Mouse (Mus musculus) CH12.LX (cell line): ENCODE data around the gene Olfr963. TPM values are rescaled to one million over a fixed set of nuclear protein-coding genes. Genes with fewer than 3 reads are reported as not detected.

Source experiments
- DNase-seq: peaks from one replicate; pipeline ENCODE4 v3.0.0-alpha.2; 2013; ENCODE audit errors: extremely low read depth
- H3K27ac ChIP-seq: 2 replicates; pipeline ENCODE4 v1.5.1; 2012; ENCODE audit warnings: low read depth, mild to moderate bottlenecking, control low read depth, moderate library complexity; ENCODE audit not compliant: insufficient read depth
- H3K27me3 ChIP-seq: replicated peaks from 2 replicates; pipeline ENCODE3; 2012; ENCODE audit warnings: inconsistent platforms
- H3K36me3 ChIP-seq, 2 experiments: replicated peaks in 1 of 2; 2 replicates each; pipeline versions ENCODE3 to v1.6.1; 2012; ENCODE audit warnings: inconsistent platforms in 1 of 2, low read length in 1 of 2, mild to moderate bottlenecking in 1 of 2, mixed read lengths in 1 of 2, moderate library complexity in 1 of 2; ENCODE audit not compliant: control insufficient read depth in 1 of 2, insufficient read depth in 1 of 2
- H3K4me1 ChIP-seq, 2 experiments: 2 replicates each; pipeline ENCODE4 v1.6.1; 2012; ENCODE audit warnings: inconsistent platforms in 1 of 2, moderate library complexity in 1 of 2; ENCODE audit not compliant: insufficient read depth in 2 of 2, control insufficient read depth in 1 of 2
- H3K4me2 ChIP-seq: 2 replicates; pipeline ENCODE4 v1.6.1; 2012; ENCODE audit warnings: low read depth, mild to moderate bottlenecking, control low read depth; ENCODE audit not compliant: poor library complexity, insufficient read depth, severe bottlenecking
- H3K4me3 ChIP-seq, 3 experiments: fragments of 150-350 bp in 1 of 3; sonication (generic) in 1 of 3; replicated peaks in 1 of 3; 2 replicates each; pipeline versions ENCODE3 to v1.5.1; 2011 to 2012; ENCODE audit warnings: low read depth in 2 of 3, low read length in 2 of 3, mild to moderate bottlenecking in 2 of 3, moderate library complexity in 2 of 3, control low read depth in 1 of 3, improper control_type of control experiment in 1 of 3, inconsistent platforms in 1 of 3, mixed read lengths in 1 of 3; ENCODE audit not compliant: poor library complexity in 1 of 3
- H3K79me2 ChIP-seq: replicated peaks from 2 replicates; pipeline ENCODE4 v1.6.1; 2012; ENCODE audit warnings: mild to moderate bottlenecking, moderate library complexity; ENCODE audit not compliant: control insufficient read depth, poor library complexity, insufficient read depth, severe bottlenecking; ENCODE audit errors: extremely low read depth
- H3K9ac ChIP-seq: 2 replicates; pipeline ENCODE4 v1.6.1; 2012; ENCODE audit warnings: low read depth, mild to moderate bottlenecking, control low read depth, moderate library complexity; ENCODE audit not compliant: insufficient read depth
- H3K9me3 ChIP-seq: replicated peaks from 2 replicates; pipeline ENCODE3; 2012; ENCODE audit warnings: low read length, inconsistent platforms, mixed read lengths
- CTCF ChIP-seq, 2 experiments: IDR thresholded peaks in 1 of 2; conservative IDR thresholded peaks in 1 of 2; 2 replicates each; pipeline ENCODE4 v1.5.1; 2011 to 2012; ENCODE audit warnings: low read depth in 2 of 2, low read length in 2 of 2, improper control_type of control experiment in 1 of 2, inconsistent platforms in 1 of 2, mild to moderate bottlenecking in 1 of 2, moderate library complexity in 1 of 2
- E2F4 ChIP-seq: IDR thresholded peaks from 2 replicates; pipeline ENCODE4 v1.6.1; 2011; ENCODE audit warnings: low read depth, low read length, improper control_type of control experiment; ENCODE audit not compliant: insufficient replicate concordance
- ELF1 ChIP-seq: IDR thresholded peaks from 2 replicates; pipeline ENCODE4 v1.6.1; 2014; ENCODE audit warnings: low read depth, mild to moderate bottlenecking, inconsistent platforms, low read length, improper control_type of control experiment
- EP300 ChIP-seq: IDR thresholded peaks from 2 replicates; pipeline ENCODE4 v1.6.1; 2011; ENCODE audit warnings: low read length, improper control_type of control experiment
- GABPA ChIP-seq: IDR thresholded peaks from 2 replicates; pipeline ENCODE4 v1.6.1; 2012; ENCODE audit warnings: low read depth, low read length, improper control_type of control experiment, inconsistent platforms; ENCODE audit not compliant: insufficient replicate concordance
- JUND ChIP-seq: conservative IDR thresholded peaks from 2 replicates; pipeline ENCODE4 v1.6.1; 2011; ENCODE audit warnings: low read depth, low read length, improper control_type of control experiment
- KAT2A ChIP-seq: IDR thresholded peaks from 2 replicates; pipeline ENCODE4 v1.6.1; 2012; ENCODE audit warnings: low read length, improper control_type of control experiment, inconsistent platforms; ENCODE audit not compliant: insufficient replicate concordance
- MAX ChIP-seq: IDR thresholded peaks from 2 replicates; pipeline ENCODE4 v1.6.1; 2011; ENCODE audit warnings: low read length, improper control_type of control experiment
- MAZ ChIP-seq: IDR thresholded peaks from 2 replicates; pipeline ENCODE4 v1.6.1; 2012; ENCODE audit warnings: low read depth, mild to moderate bottlenecking, inconsistent platforms, low read length, improper control_type of control experiment, moderate library complexity
- NRF1 ChIP-seq: IDR thresholded peaks from 2 replicates; pipeline ENCODE4 v1.6.1; 2014; ENCODE audit warnings: low read depth, mild to moderate bottlenecking, inconsistent platforms, low read length, improper control_type of control experiment, moderate library complexity
- PAX5 ChIP-seq: IDR thresholded peaks from 2 replicates; pipeline ENCODE4 v1.6.1; 2012; ENCODE audit warnings: low read length, inconsistent platforms, mixed read lengths
- POLR2A ChIP-seq: IDR thresholded peaks from 2 replicates; pipeline ENCODE4 v1.6.1; 2011; ENCODE audit warnings: low read depth, mild to moderate bottlenecking, improper control_type of control experiment, low read length
- POLR2AphosphoS2 ChIP-seq: IDR thresholded peaks from 2 replicates; pipeline ENCODE4 v1.6.1; 2011; ENCODE audit warnings: low read depth, low read length, improper control_type of control experiment
- RAD21 ChIP-seq: IDR thresholded peaks from 2 replicates; pipeline ENCODE4 v1.6.1; 2011; ENCODE audit warnings: low read depth, mild to moderate bottlenecking, low read length, improper control_type of control experiment, moderate library complexity
- SIN3A ChIP-seq: IDR thresholded peaks from 2 replicates; pipeline ENCODE4 v1.6.1; 2012; ENCODE audit warnings: low read length, improper control_type of control experiment, inconsistent platforms
- USF1 ChIP-seq: IDR thresholded peaks from 2 replicates; pipeline ENCODE4 v1.6.1; 2014; ENCODE audit warnings: low read depth, mild to moderate bottlenecking, inconsistent platforms, low read length, improper control_type of control experiment
- USF2 ChIP-seq: conservative IDR thresholded peaks from 2 replicates; pipeline ENCODE4 v1.6.1; 2011; ENCODE audit warnings: low read depth, low read length, improper control_type of control experiment
- ZC3H11A ChIP-seq: IDR thresholded peaks from 2 replicates; pipeline ENCODE4 v1.6.1; 2012; ENCODE audit warnings: low read depth, mild to moderate bottlenecking, inconsistent platforms, low read length, improper control_type of control experiment
- dilution Hi-C: fragments of 300-500 bp; cut with MboI; formaldehyde crosslinking; loops from 2 replicates; pipeline ENCODE4 v1.14.3; 2020; ENCODE audit warnings: low sequenced_read_pairs; ENCODE audit not compliant: extremely low pct_unique_long_range_greater_than_20kb, extremely low pct_ligation_motif_present
- in situ Hi-C: fragments of 300-500 bp; cut with MboI; formaldehyde crosslinking; loops from 3 replicates; pipeline ENCODE4 v1.14.3; 2019; ENCODE audit warnings: low sequenced_read_pairs, low pct_ligation_motif_present, low pct_unique_long_range_greater_than_20kb, mixed read lengths
- polyA plus RNA-seq: library from polyadenylated mRNA; unstranded; fragments of >175 nt; gene quantifications from 2 replicates; pipeline ENCODE4 v1.2.1, GENCODE M21; 2012; ENCODE audit warnings: low read depth; ENCODE audit not compliant: insufficient read length
- total RNA-seq, 2 experiments: library from RNA; depleted of rRNA; stranded (reverse); fragments of 300-350 nt in 1 of 2; fragments of >200 nt in 1 of 2; gene quantifications; 2 replicates each; pipeline ENCODE4 v1.2.3; 2012 to 2014

The Olfr963 gene
- total and polyA plus RNA-seq, 3 experiments = not detected

- Histone ChIP-seq H3K4me3 (no peak overlapping the region), H3K27ac (no peak overlapping the region), H3K36me3 (no peaks in the 10 kb centered on the region), H3K9ac (no peak overlapping the region), H3K9me3 (no peaks in the 10 kb centered on the region), H3K79me2 (no peaks in the 10 kb centered on the region), H3K27me3 (no peaks in the 10 kb centered on the region), H3K4me1 (0 out of 4 replicates have a peak, but pooled peaks cover 0 to 2% of the 10 kb centered on the region in 2 experiments), H3K4me2 (no peak overlapping the region)
- no peak for TF ChIP-seq MAZ
- dilution Hi-C loops = no loop called here
- in situ Hi-C loops = no loop called here
- no peak for DNase-seq
Measured at GRCm38 (mm10) chr9:39674820-39675219, 7.8 kb downstream of the Olfr963 start.

- Histone ChIP-seq H3K9ac (no peak overlapping the region), H3K4me3 (no peak overlapping the region), H3K36me3 (no peaks in the 10 kb centered on the region), H3K27me3 (no peaks in the 10 kb centered on the region), H3K27ac (no peak overlapping the region), H3K4me2 (no peak overlapping the region), H3K9me3 (no peaks in the 10 kb centered on the region), H3K4me1 (0 out of 4 replicates have a peak, but pooled peaks cover 0 to 2% of the 10 kb centered on the region in 2 experiments), H3K79me2 (no peaks in the 10 kb centered on the region)
- no peak for DNase-seq
- in situ Hi-C loops = no loop called here
- dilution Hi-C loops = no loop called here
- no peak for TF ChIP-seq SIN3A
- no peak for TF ChIP-seq USF2
- TF ChIP-seq CTCF (conservative IDR thresholded peaks at IDR 0.05 in 1 of 2, IDR thresholded peaks at IDR 0.05 in 1 of 2; ENCODE audit: low read depth in 2 of 2, low read length in 2 of 2) = no peak
Measured at GRCm38 (mm10) chr9:39678557-39678956, 11.6 kb downstream of the Olfr963 start.

GRCm38 (mm10) chr9:39679280-39679679 is 12.3 kb downstream of the Olfr963 start:
- in situ Hi-C loops = no loop called here
- peak; percentile 17 for DNase-seq
- H3K27me3 ChIP-seq = no peaks in the 10 kb centered on the region
- no peak overlapping the region for H3K27ac ChIP-seq
- H3K4me2 ChIP-seq = no peak overlapping the region
- H3K4me3 ChIP-seq = no peak overlapping the region
- no peaks in the 10 kb centered on the region for H3K36me3 ChIP-seq
- H3K4me1 ChIP-seq = 0 out of 4 replicates have a peak, but pooled peaks cover 0 to 2% of the 10 kb centered on the region in 2 experiments
- dilution Hi-C loops = no loop called here
- TF ChIP-seq KAT2A (no peak), EP300 (no peak), MAZ (no peak), ZC3H11A (no peak), E2F4 (no peak), JUND (no peak), POLR2A (no peak), USF1 (no peak), MAX (no peak), POLR2AphosphoS2 (no peak), NRF1 (no peak), RAD21 (no peak), PAX5 (no peak), GABPA (no peak), CTCF (conservative IDR thresholded peaks at IDR 0.05 in 1 of 2, IDR thresholded peaks at IDR 0.05 in 1 of 2; ENCODE audit: low read depth in 2 of 2, low read length in 2 of 2) (no peak), ELF1 (no peak)
- H3K9ac ChIP-seq = no peak overlapping the region
- no peaks in the 10 kb centered on the region for H3K9me3 ChIP-seq
- no peaks in the 10 kb centered on the region for H3K79me2 ChIP-seq
